Mouse (Mus musculus) stomach, embryonic 15.5 days (tissue): ENCODE results near the gene Fam189b. TPM values are rescaled to one million over a fixed set of nuclear protein-coding genes. Genes with fewer than 3 reads are reported as not detected.

Source experiments
- ATAC-seq: fragments of 200-750 bp; cut with Nextera tagmentation; 2 replicates; pipeline ENCODE4 v1.8.0; 2017; ENCODE audit warnings: low read depth, moderate number of reproducible peaks, moderate TSS enrichment; ENCODE audit not compliant: insufficient read depth, low FRiP score
- H3K27ac ChIP-seq: fragments of 300-500 bp; sonication (generic); 2 replicates; pipeline ENCODE4 v1.5.1; 2015; ENCODE audit warnings: mild to moderate bottlenecking, inconsistent platforms
- H3K27me3 ChIP-seq: fragments of 300-500 bp; sonication (generic); replicated peaks from 2 replicates; pipeline ENCODE4 v1.6.1; 2015; ENCODE audit warnings: inconsistent platforms
- H3K36me3 ChIP-seq: fragments of 300-500 bp; sonication (generic); 2 replicates; pipeline ENCODE4 v1.6.1; 2015; ENCODE audit warnings: inconsistent platforms
- H3K4me1 ChIP-seq: fragments of 300-500 bp; sonication (generic); 2 replicates; pipeline ENCODE4 v1.6.1; 2015; ENCODE audit warnings: inconsistent platforms
- H3K4me2 ChIP-seq: fragments of 300-500 bp; sonication (generic); 2 replicates; pipeline ENCODE4 v1.6.1; 2015; ENCODE audit warnings: mild to moderate bottlenecking, inconsistent platforms
- H3K4me3 ChIP-seq: fragments of 300-500 bp; sonication (generic); replicated peaks from 2 replicates; pipeline ENCODE4 v1.5.1; 2015; ENCODE audit warnings: inconsistent platforms
- H3K9ac ChIP-seq: fragments of 300-500 bp; sonication (generic); 2 replicates; pipeline ENCODE4 v1.6.1; 2015; ENCODE audit warnings: inconsistent platforms
- H3K9me3 ChIP-seq: fragments of 300-500 bp; sonication (generic); 2 replicates; pipeline ENCODE4 v1.6.1; 2016; ENCODE audit warnings: inconsistent platforms
- WGBS: fragments of 180-500 bp; shearing (Covaris S2); methylation state at CpG from one replicate; pipeline ENCODE4 v1.1.7; 2015; 5-methylcytosine and 5-hydroxymethylcytosine counted together
- polyA plus RNA-seq: library from polyadenylated mRNA; unstranded; fragments of >200 nt; fragmentation: Nextera tagmentation; extraction: Ambion mirVana; gene quantifications from 2 replicates; pipeline ENCODE4 v1.2.1, GENCODE M21; 2015

The Fam189b gene
- polyA plus RNA-seq, 1 experiment from 2014 or later: 21.1 TPM

GRCm38 (mm10) chr3:89174844-89175243 is 8.1 kb upstream of the Fam189b start:
- no peak overlapping the region for H3K4me3 ChIP-seq
- peaks cover 52% of the 10 kb centered on the region for H3K36me3 ChIP-seq
- H3K4me2 ChIP-seq: no peak overlapping the region
- H3K27me3 ChIP-seq: no peaks in the 10 kb centered on the region
- H3K27ac ChIP-seq: no peak overlapping the region
- ATAC-seq: no peak
- no peak overlapping the region for H3K9ac ChIP-seq
- 90% methylated on average over 11 of the region's 11 CpGs for WGBS
- no peaks in the 10 kb centered on the region for H3K9me3 ChIP-seq
- H3K4me1 ChIP-seq: peaks cover 9% of the 10 kb centered on the region

GRCm38 (mm10) chr3:89175544-89175943 is 7.4 kb upstream of the Fam189b start:
- 92% methylated on average over 10 of the region's 10 CpGs for WGBS

DNA sequence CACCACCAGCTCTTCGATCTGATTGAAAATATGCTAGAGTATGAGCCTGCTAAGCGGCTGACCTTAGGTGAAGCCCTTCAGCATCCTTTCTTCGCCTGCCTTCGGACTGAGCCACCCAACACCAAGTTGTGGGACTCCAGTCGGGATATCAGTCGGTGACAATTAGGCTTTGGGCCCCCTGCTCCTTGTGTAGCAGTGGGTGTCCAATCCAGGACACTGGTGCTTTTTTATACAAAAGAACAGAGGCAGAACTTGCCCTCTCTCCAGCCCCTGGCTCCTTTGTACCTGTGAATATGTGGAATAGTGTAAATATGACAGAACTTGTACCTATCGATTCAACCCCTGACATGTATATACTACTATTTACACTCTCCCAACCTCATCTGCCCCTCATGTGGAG is 6.5 kb upstream of the Fam189b start:
- no peak overlapping the region for H3K4me2 ChIP-seq
- H3K9me3 ChIP-seq: no peaks in the 10 kb centered on the region
- peaks cover 9% of the 10 kb centered on the region for H3K4me1 ChIP-seq
- H3K9ac ChIP-seq: no peak overlapping the region
- no peak overlapping the region for H3K27ac ChIP-seq
- 80% methylated on average over 7 of the region's 7 CpGs for WGBS
- H3K36me3 ChIP-seq: peaks cover 51% of the 10 kb centered on the region
- H3K4me3 ChIP-seq: no peak overlapping the region
- H3K27me3 ChIP-seq: no peaks in the 10 kb centered on the region
- no peak for ATAC-seq

More at GRCm38 (mm10) chr3:89175544-89175943, 7.4 kb upstream of the Fam189b start:
- Histone ChIP-seq H3K4me3 (no peak overlapping the region), H3K9me3 (no peaks in the 10 kb centered on the region), H3K27ac (no peak overlapping the region), H3K4me2 (no peak overlapping the region), H3K4me1 (peaks cover 9% of the 10 kb centered on the region), H3K36me3 (peaks cover 48% of the 10 kb centered on the region), H3K9ac (no peak overlapping the region), H3K27me3 (no peaks in the 10 kb centered on the region)
- ATAC-seq: no peak

DNA sequence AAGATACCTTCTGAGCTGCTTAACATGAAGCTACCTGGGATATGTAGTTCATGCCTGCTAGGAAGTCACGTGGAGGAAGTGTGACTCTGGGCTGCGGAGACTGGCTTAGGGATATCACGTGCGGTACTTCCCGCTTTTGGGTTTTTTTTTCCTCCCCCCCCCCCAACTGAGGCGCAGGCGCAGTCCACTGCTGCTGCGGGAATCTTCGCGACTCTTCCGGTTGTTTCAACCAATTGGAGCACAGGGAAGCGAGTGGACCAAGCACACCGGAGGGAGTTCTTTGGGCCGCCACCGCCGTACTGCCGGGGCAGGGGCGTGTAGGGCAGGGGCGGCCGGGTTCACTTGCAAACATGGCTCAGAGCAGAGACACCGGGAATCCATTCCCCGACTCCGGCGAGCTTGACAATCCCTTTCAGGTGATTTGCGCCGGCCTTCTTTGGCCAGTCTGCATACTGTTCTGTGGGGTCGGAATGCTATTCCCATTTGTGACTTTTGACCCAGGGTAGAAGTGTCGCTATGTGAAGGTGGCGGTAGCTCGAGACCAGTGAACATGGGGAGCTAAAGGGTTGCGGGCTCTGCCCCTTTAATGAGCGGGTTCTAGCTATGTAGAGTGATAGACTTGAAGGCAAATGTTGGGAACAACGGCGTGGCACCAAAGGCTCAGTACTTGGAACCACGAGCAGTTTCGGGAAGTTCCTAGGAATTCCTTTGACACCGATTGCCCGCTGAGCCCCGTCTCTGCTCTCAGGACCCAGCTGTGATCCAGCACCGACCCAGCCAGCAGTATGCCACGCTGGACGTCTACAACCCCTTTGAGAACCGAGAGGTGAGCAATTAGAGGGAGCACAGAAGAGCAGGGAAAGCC is 5.5 kb upstream of the Fam189b start, which contains the start of gene Scamp3:
Gene Scamp3, plus strand, starts transcription at position 232 of the 865 bp plus-strand sequence.
- Histone ChIP-seq H3K4me2 (peak within 1 kb of the TSS; percentile 85), H3K4me1 (peaks cover 9% of the 10 kb centered on the region), H3K9me3 (no peaks in the 10 kb centered on the region), H3K27ac (peak within 1 kb of the TSS; percentile 77), H3K4me3 (peak within 1 kb of the TSS; percentile 69), H3K27me3 (no peaks in the 10 kb centered on the region), H3K36me3 (peaks cover 57% of the 10 kb centered on the region), H3K9ac (peak within 1 kb of the TSS; percentile 77)
- under 1% methylated on average over 43 of the region's 43 CpGs for WGBS
- ATAC-seq: peak; percentile 95

- peak overlapping the region; percentile 69 for H3K4me3 ChIP-seq
- peak overlapping the region; percentile 85 for H3K4me2 ChIP-seq
- H3K36me3 ChIP-seq: peaks cover 51% of the 10 kb centered on the region
- H3K9ac ChIP-seq: peak overlapping the region; percentile 77
- peaks cover 12% of the 10 kb centered on the region for H3K4me1 ChIP-seq
- no peaks in the 10 kb centered on the region for H3K9me3 ChIP-seq
- H3K27me3 ChIP-seq: no peaks in the 10 kb centered on the region
- peak overlapping the region; percentile 77 for H3K27ac ChIP-seq
- no peak for ATAC-seq
- WGBS: 4% methylated on average over 6 of the region's 6 CpGs
These were observed 4.9 kb upstream of the Fam189b start for GRCm38 (mm10) chr3:89178107-89178385.

DNA sequence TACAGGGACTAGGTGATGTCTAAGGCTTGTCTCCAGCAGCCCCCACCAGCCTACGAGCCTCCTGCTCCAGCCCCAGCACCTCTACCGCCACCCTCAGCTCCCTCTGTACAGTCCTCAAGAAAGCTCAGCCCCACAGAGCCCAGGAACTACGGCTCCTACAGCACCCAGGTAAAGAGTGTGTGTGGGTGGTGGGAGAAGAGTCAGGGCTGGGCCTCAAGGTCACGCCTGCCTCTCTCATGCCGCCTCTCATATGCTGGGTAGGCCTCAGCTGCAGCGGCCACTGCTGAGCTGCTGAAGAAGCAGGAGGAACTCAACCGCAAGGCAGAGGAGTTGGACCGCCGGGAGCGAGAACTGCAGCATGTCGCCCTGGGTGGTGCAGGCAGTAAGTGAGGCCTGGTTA is 3.9 kb upstream of the Fam189b start:
- H3K4me2 ChIP-seq: no peak overlapping the region
- no peak overlapping the region for H3K4me3 ChIP-seq

GRCm38 (mm10) chr3:89181749-89182500 is 1.0 kb upstream of the Fam189b start:
- Histone ChIP-seq H3K27me3 (no peaks in the 10 kb centered on the region), H3K4me1 (peaks cover 29% of the 10 kb centered on the region), H3K4me3 (no peak overlapping the region), H3K27ac (no peak overlapping the region), H3K9ac (no peak overlapping the region), H3K9me3 (no peaks in the 10 kb centered on the region), H3K4me2 (no peak overlapping the region), H3K36me3 (peaks cover 20% of the 10 kb centered on the region)
- WGBS: 91% methylated on average over 27 of the region's 27 CpGs
- ATAC-seq: no peak

More for the DNA sequence above, 3.9 kb upstream of the Fam189b start:
- Histone ChIP-seq H3K27me3 (no peaks in the 10 kb centered on the region), H3K9me3 (no peaks in the 10 kb centered on the region), H3K36me3 (peaks cover 41% of the 10 kb centered on the region), H3K27ac (no peak overlapping the region), H3K9ac (no peak overlapping the region), H3K4me1 (peaks cover 19% of the 10 kb centered on the region)
- WGBS: 88% methylated on average over 11 of the region's 11 CpGs
- ATAC-seq: no peak

- peak overlapping the region; percentile 8; the same call in 1 of the 2 replicates for H3K27ac ChIP-seq
- H3K36me3 ChIP-seq: peaks cover 20% of the 10 kb centered on the region
- 41% methylated on average over 7 of the region's 7 CpGs for WGBS
- no peak overlapping the region for H3K9ac ChIP-seq
- no peaks in the 10 kb centered on the region for H3K27me3 ChIP-seq
- H3K4me2 ChIP-seq: peak overlapping the region; percentile 84
- peaks cover 29% of the 10 kb centered on the region for H3K4me1 ChIP-seq
- ATAC-seq: no peak
- H3K9me3 ChIP-seq: no peaks in the 10 kb centered on the region
- H3K4me3 ChIP-seq: peak overlapping the region; percentile 68; the same call in 1 of the 2 replicates
These were observed 349 bp upstream of the Fam189b start for GRCm38 (mm10) chr3:89182531-89183057.

GRCm38 (mm10) chr3:89183959-89184315 is 994 bp downstream of the Fam189b start:
- H3K27ac ChIP-seq: no peak overlapping the region
- H3K4me3 ChIP-seq: peak overlapping the region; percentile 68
- no peaks in the 10 kb centered on the region for H3K9me3 ChIP-seq
- H3K9ac ChIP-seq: peak overlapping the region; percentile 60; the same call in 1 of the 2 replicates
- 84% methylated on average over 6 of the region's 6 CpGs for WGBS
- H3K36me3 ChIP-seq: peaks cover 34% of the 10 kb centered on the region
- peaks cover 21% of the 10 kb centered on the region for H3K4me1 ChIP-seq
- H3K4me2 ChIP-seq: peak overlapping the region; percentile 84
- no peaks in the 10 kb centered on the region for H3K27me3 ChIP-seq
- ATAC-seq: no peak

- no peaks in the 10 kb centered on the region for H3K27me3 ChIP-seq
- ATAC-seq: no peak
- H3K27ac ChIP-seq: no peak overlapping the region
- H3K9me3 ChIP-seq: no peaks in the 10 kb centered on the region
- 57% methylated on average over 23 of the region's 23 CpGs for WGBS
- peaks cover 20% of the 10 kb centered on the region for H3K4me1 ChIP-seq
- no peak overlapping the region for H3K4me2 ChIP-seq
- no peak overlapping the region for H3K4me3 ChIP-seq
- no peak overlapping the region for H3K9ac ChIP-seq
- 0 out of 2 replicates have a peak, but pooled peaks cover 16% of the 10 kb centered on the region for H3K36me3 ChIP-seq
These were observed 4.3 kb downstream of the Fam189b start for GRCm38 (mm10) chr3:89187197-89187596.

DNA sequence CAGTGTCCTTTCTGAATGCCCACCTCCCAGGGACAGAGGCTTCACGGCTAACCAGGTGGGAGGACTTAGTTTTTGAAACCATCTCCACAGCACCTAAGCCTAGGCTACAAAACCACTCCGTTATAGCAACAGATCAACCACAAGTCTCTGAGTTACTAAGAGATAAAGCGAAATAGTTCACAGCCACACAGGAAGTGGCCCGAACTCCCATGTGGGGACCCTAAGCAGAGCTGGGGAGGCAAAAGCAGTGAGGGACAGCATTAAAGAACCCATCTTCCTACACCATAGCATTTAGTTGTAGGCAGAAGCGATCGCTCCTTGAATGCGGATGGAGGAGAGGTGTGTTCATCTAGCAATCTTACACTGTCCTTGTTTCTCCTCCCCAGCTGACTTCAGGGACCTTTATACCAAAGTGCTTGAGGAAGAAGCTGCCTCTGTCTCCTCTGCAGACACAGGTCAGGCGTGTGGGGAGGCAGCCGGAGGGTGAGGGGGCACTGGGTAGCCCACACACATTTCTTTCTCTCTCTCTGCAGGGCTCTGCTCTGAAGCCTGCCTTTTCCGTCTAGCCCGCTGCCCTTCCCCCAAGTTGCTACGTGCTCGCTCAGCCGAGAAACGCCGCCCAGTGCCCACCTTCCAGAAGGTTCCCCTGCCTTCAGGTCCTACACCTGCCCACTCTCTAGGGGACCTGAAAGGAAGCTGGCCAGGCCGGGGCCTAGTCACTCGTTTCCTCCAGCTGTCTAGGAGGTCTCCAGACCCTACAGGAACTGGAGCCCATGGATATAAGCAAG is 4.9 kb downstream of the Fam189b start:
- Histone ChIP-seq H3K27me3 (no peaks in the 10 kb centered on the region), H3K9me3 (no peaks in the 10 kb centered on the region), H3K36me3 (0 out of 2 replicates have a peak, but pooled peaks cover 14% of the 10 kb centered on the region), H3K4me1 (peaks cover 17% of the 10 kb centered on the region), H3K4me2 (no peak overlapping the region), H3K27ac (no peak overlapping the region), H3K4me3 (no peak overlapping the region), H3K9ac (no peak overlapping the region)
- 79% methylated on average over 18 of the region's 18 CpGs for WGBS
- ATAC-seq: no peak
